Mouse (Mus musculus) liver, postnatal 0 days (tissue): ENCODE measurements around the gene Ppa2.

ENCODE experiments used
- CTCF ChIP-seq: sonication (generic); IDR thresholded peaks from 2 replicates; pipeline ENCODE4 v1.5.1; 2016; ENCODE audit warnings: antibody characterized with exemption, low read depth
- EP300 ChIP-seq: IDR thresholded peaks from 2 replicates; pipeline ENCODE4 v1.6.1; 2016; ENCODE audit warnings: antibody characterized with exemption, low read depth, mild to moderate bottlenecking

DNA sequence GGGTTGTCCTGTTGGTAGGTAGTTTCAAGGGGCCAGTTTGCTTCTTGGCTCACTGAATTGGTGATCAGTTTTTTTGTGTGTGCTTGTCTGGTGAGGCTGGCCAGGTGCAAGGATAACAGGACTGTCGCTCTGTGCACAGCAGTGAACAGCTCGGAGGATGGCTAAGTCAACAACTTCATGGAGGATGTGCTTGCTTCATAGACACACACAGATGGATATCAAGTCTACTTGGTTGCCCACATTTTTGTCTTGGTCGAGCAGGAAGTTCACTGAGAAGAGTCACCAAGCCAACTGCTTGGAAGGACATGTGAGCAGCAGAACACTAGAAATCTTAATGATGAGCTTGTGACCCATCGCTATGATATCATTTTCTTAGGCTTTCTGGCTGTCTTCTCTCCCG lies 24.8 kb downstream of the Ppa2 start:
- no peak for TF ChIP-seq CTCF
- no peak for TF ChIP-seq EP300
